Mouse (Mus musculus) erythroblast, embryonic 14.5 days (primary cell): ENCODE results near the gene Magi1.

Source experiments
- GATA1 ChIP-seq: IDR thresholded peaks from 2 replicates; pipeline ENCODE4 v1.6.1; 2012; ENCODE audit warnings: low read length, inconsistent platforms, mixed read lengths
- TAL1 ChIP-seq: IDR thresholded peaks from 3 replicates; pipeline ENCODE4 v1.6.1; 2012; ENCODE audit warnings: low read length, inconsistent platforms, mixed read lengths

DNA sequence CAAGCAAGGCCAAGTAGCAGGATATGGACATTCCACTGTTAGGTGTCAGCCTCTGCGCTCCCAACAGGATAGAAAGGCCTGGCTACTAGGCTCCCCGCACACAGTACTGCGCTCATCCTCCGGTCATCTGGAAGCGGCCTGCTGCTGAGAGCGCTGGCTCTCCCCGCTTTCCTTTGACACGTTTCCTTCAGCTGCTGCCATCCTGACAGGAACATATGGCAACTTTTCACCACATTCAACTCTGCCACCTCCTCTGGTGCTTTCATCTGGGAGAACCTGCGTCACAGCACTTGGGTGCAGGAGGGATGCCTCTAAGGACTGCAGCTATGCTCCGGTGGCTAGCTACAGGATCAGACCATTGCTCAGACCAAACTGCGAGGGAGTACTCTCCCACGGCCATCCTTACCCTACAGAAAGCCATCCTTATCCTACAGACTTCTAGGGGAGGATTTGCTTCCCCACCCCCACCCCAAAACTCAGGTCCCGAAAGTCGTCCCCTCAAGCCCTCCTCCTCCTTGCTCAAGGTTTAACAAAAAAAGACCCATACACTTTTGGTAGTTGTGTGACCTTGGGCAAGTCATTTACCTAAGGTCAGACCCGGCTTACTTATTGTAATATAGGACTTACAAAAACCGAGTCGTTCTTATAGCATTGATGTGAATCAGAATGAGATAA lies 2.0 kb downstream of the Magi1 start:
- no peak for TF ChIP-seq GATA1
- no peak for TF ChIP-seq TAL1
